Comparison of ENCODE assay signal across 1 mouse cellular context in the genomic region with DNA sequence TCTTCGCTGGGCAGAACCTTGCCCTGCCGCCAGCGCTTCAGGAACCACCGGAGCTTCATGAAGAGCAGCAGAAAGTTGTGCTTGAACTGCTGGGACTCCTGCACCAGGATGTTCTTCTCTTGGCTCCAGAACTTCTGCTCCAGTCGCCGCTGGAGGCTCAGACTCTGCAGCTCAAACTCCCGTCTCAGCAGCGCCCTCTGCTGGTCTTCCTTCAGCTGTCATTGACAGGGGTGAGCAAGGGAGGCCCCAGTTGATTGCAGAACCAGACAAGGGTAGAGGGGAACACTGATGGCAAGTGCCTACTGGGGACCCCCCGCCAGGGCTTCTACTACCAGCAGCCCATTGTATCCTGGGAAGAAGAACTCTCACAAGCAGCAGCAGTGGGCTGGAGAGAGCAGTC.
TF ChIP-seq lines count a peak whose summit lies in the region.

No protein-coding gene starts in this region.

TF ChIP-seq in CH12.LX, 34 proteins besides CTCF, POLR2A, EP300 and RAD21 (continued from another document):
- TF ChIP-seq E2F4 (IDR thresholded peaks at IDR 0.05; ENCODE audit: insufficient replicate concordance, low read depth, low read length) (no peak), JUN (IDR thresholded peaks at IDR 0.05; ENCODE audit: insufficient read depth, low read depth, low read length) (no peak), ZNF384 (IDR thresholded peaks at IDR 0.05; ENCODE audit: low read depth, low read length) (no peak), ZMIZ1 (IDR thresholded peaks at IDR 0.05; ENCODE audit: low read depth, low read length) (no peak), ZC3H11A (IDR thresholded peaks at IDR 0.05; ENCODE audit: low read depth, low read length) (peak; percentile 26; the same call in 1 of the 2 replicates)
